Mouse (Mus musculus): ENCODE measurements around the gene Slc39a11.
A peak's percentile ranks its signal among the peaks of the same experiment; 100 is the strongest.
"Not testable (repeated sequence)": the region's sequence is repeated elsewhere in the genome, so short reads cannot be mapped to it uniquely, and the experiment has no call there.

Gene Slc39a11

GRCm38 (mm10) chr11:113583879-113584661 lies 65.8 kb downstream of the Slc39a11 start:
- peak; percentile 12 to 50 for DNase-seq

GRCm38 (mm10) chr11:113577221-113577620 lies 72.7 kb downstream of the Slc39a11 start:
- DNase-seq, result no peak

- no peak for DNase-seq
These were observed 77.2 kb downstream of the Slc39a11 start for GRCm38 (mm10) chr11:113572641-113573040.

- no peak for DNase-seq
These were observed 78.3 kb downstream of the Slc39a11 start for GRCm38 (mm10) chr11:113571616-113572015.

- no peak for DNase-seq
These were observed 80.9 kb downstream of the Slc39a11 start for GRCm38 (mm10) chr11:113568999-113569398.

GRCm38 (mm10) chr11:113567926-113568325 lies 82.0 kb downstream of the Slc39a11 start:
- DNase-seq, result not testable (repeated sequence)

GRCm38 (mm10) chr11:113565006-113565995 lies 84.6 kb downstream of the Slc39a11 start:
- peak; percentile 86 to 87 for DNase-seq

GRCm38 (mm10) chr11:113562326-113562725 lies 87.6 kb downstream of the Slc39a11 start:
- DNase-seq, result no peak

- DNase-seq, result no peak
These were observed 89.7 kb downstream of the Slc39a11 start for GRCm38 (mm10) chr11:113560150-113560549.

- no peak for DNase-seq
These were observed 91.4 kb downstream of the Slc39a11 start for GRCm38 (mm10) chr11:113558505-113558904.

- DNase-seq, result no peak
These were observed 93.7 kb downstream of the Slc39a11 start for GRCm38 (mm10) chr11:113556142-113556541.

GRCm38 (mm10) chr11:113554701-113555360 lies 95.0 kb downstream of the Slc39a11 start:
- no peak for DNase-seq

- no peak for DNase-seq
These were observed 95.7 kb downstream of the Slc39a11 start for GRCm38 (mm10) chr11:113554194-113554593.

- no peak for DNase-seq
These were observed 96.3 kb downstream of the Slc39a11 start for GRCm38 (mm10) chr11:113553605-113554004.

- DNase-seq, result no peak
These were observed 97.3 kb downstream of the Slc39a11 start for GRCm38 (mm10) chr11:113552539-113552938.

GRCm38 (mm10) chr11:113546217-113546877 lies 103.5 kb downstream of the Slc39a11 start:
- DNase-seq, result no peak

- DNase-seq, result peak; percentile 27 to 38
These were observed 105.8 kb downstream of the Slc39a11 start for GRCm38 (mm10) chr11:113544017-113544640.

- DNase-seq, result no peak
These were observed 108.8 kb downstream of the Slc39a11 start for GRCm38 (mm10) chr11:113541073-113541472.

GRCm38 (mm10) chr11:113539502-113540209 lies 110.2 kb downstream of the Slc39a11 start:
- peak; percentile 67 to 88 for DNase-seq

GRCm38 (mm10) chr11:113539079-113539478 lies 110.8 kb downstream of the Slc39a11 start:
- DNase-seq, result no peak

GRCm38 (mm10) chr11:113538406-113538917 lies 111.4 kb downstream of the Slc39a11 start:
- DNase-seq, result no peak

Measured in lung, postnatal 4 days (tissue).